Mouse (Mus musculus) ovary, postnatal 36 days (tissue): Measurements from ENCODE around the gene Hnrnpa0.

ENCODE experiments used
- DNase-seq: peaks from one replicate; pipeline ENCODE4 v3.0.0; 2022; ENCODE audit warnings: low spot score, mixed read lengths

The Hnrnpa0 gene

DNA sequence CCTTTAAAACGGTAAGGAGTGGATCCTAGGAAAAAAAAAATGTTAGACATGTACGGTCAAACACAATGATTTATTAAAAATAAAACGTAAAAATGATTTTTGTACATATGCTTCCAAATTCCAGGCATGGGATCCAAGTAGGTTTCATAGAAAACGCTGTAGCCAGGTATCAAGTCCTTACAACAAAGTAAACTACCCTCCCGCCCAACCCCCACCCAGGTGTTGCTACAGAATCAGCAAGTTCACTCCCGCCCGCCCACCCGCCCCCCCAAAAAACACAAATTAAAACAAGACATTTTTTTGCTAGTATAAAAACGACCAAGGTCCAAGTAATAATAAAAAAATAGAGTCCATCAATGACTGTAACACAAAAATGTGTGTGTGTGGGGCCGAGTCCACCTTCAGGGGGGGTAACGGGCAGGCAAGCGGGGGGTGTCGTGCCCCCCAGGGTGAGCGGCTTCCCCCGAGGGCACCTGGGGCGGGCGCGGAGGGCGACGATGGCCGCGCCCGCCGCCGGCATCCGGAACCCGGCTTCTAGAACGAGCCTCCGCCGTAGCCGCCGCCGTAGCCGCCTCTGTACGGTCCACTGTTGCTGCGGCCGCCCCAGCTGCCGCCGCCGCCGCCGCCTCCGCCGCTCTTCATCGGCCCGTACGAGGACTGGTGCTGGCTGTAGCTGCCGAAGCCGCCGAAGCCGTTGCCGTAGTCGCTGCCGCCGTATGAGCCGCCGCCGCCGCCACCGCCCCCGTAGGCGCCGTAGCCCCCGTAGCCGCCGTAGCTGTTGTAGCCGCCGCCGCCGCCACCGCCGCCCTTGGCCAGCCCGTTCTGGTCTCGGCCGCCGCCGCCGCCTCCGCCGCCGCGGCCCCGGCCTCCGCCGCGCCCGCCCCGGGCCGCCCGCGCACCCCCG, 1.2 kb downstream of the Hnrnpa0 start:
- DNase-seq: no peak

DNA sequence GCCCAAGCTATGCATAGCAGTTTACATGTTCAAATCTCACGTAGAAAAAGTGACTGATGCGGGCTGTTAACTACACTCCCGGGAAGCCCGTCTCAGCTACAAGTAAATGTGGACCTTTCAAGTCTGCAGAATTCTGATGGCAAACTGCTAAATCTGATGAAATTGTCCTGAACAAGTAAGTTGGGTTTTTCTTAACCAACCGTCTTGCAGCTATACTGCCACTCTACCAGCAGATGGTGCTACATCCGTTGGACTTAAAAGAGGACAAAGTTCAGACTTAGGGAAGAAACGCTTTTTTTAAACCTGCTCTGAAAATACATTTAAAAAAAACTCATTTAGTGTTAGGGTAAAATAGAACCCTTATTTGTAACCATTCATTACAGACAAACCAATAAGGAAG, 2.2 kb downstream of the Hnrnpa0 start:
- DNase-seq: no peak

DNA sequence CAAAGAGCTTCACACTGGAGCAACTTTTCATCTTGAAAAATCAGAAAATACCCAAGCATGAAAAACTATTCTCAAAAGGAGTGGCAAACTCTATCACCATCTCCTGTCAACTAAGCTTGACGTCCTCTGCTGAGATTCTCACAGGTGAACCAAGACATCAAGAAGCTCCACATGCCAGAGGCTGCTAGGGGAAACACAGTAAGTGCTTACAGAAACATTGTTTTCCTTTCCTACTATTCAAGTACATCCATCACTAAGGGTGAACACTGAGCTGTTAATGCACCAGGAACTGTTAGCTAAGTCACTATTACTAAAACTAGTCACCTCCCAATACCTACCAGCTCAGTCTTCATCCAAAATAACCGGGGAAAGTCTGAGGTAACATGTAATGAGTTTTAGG, 3.4 kb downstream of the Hnrnpa0 start:
- DNase-seq: no peak

GRCm38 (mm10) chr13:58124278-58124677, 4.1 kb downstream of the Hnrnpa0 start:
- DNase-seq: no peak

- DNase-seq: no peak
Observed at GRCm38 (mm10) chr13:58123381-58123780, 5.0 kb downstream of the Hnrnpa0 start.

DNA sequence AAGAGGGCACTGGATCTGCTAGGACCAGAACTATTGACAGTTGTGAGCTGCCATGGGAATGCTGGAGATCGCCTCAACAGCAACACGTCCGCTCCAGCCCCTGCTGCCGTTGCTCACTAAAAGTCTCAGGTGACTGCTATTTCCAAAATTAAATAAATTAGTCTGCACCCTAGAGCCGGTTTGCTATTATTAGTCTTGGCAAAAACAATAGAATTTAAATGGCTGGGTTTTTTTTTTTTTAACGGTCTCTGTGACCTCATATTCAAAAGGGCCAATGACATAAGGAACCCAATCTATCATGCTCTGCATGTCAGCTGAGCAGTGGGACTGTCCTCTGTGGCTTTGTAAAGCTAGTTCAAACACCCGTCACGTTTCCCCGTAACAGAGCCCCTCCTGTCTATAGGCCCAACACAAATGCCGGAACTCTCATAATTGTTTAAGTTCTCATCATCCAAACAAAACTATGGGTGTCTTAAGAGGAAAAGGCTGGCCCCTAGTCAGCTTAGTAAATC, 5.5 kb downstream of the Hnrnpa0 start:
- DNase-seq: no peak

DNA sequence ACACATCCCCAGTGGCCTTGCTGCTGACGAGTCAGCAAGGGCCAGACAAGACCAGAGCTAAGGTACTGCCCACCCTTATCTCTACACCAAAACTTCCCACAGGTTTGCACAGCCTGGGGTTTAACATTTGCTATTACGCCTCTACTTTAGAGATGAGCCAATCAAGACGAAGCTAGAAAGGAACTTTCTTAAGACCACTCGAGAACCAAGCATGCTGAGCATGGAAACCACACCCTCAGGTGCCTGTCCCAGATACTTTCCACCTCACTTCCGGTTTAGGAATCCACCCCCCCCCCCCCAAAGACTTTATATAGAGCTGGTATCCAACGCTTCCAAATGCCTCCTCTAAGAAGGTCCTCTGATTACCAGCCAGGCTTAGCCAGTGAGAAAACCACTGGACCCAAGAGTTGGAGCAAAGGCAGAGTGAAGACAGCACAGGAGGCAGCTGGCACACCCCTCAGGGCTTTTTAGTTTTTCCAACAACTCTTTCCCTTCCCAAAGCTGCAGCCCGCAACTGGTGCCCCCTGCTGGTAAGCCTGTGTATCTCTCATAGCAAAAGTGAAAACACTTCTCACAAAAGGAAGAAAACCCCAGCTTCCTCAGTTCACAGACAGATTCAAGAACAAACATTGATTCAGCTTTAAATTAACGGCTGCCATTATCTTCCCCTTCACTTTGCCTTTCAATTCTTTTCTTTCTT, 10.9 kb downstream of the Hnrnpa0 start:
- DNase-seq: peak; percentile 57

GRCm38 (mm10) chr13:58116801-58117200, 11.6 kb downstream of the Hnrnpa0 start:
- DNase-seq: no peak

- DNase-seq: no peak
Observed at GRCm38 (mm10) chr13:58115227-58115626, 13.1 kb downstream of the Hnrnpa0 start.

DNA sequence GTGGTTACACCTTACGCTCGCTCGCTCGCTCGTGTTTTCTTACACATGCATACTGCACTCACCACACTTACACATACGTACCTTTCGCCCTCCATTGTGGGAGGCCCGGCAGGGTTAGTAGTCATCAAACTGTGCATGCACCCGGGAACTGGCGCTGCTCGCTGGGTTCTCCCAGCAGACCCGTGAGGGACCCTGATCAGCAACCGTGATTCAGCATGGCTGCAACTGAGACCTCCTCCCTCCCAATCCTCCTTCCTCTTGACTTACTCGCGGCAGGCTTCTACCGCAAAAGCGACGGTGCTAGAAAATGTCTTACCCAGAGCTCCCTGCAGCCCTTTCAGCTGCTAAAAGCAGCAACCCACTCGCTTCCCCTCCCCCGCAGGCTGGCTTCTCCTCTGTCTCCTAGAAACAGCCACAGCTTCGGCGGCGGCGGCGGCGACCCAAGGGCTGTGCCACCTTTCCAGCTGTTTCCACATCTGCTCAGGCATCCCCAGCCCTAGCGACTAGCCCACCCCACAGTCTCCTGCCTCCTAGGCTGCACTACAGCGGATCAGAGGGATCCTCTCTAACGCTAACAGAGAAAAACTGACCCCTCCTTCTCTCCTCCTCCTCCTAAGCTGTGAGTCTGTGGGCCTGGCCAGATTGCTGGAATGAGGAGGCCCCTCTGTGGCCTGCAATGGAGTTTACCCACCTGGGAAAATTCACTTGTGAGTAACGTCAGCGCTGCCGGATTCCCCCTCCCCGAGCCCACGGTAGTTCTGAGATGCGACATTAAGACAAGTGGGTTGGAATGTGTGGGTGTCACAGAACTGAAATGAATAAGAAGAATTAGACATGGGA, 15.1 kb downstream of the Hnrnpa0 start, which contains the start of gene Klhl3:
Gene Klhl3 (minus strand): TSS at position 532 of the 840 bp plus-strand sequence.
- DNase-seq: peak; percentile 66

- DNase-seq: peak; percentile 23
Observed at GRCm38 (mm10) chr13:58112601-58113041, 15.7 kb downstream of the Hnrnpa0 start.

- no peak for DNase-seq
Observed at GRCm38 (mm10) chr13:58112191-58112590, 16.2 kb downstream of the Hnrnpa0 start.

DNA sequence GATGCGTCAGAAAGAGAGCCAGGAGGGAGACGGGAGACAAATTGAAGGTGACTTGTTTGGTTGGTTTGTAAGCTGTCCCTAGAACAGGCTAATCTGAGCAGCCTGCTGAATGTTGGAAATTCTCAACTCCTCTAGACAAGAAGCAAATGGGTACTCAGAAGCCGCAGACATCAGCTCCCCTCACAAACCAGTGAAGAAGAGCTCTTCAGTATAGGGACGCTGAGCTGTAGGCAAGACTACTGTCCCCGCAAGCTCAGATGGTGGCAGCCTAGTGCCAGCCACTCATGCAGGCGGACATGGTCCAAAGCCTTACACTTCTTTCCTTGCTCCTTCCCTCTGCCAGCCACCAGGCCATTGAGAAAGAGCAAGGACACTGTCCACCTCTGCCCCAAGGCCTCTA, 17.1 kb downstream of the Hnrnpa0 start:
- DNase-seq: no peak

DNA sequence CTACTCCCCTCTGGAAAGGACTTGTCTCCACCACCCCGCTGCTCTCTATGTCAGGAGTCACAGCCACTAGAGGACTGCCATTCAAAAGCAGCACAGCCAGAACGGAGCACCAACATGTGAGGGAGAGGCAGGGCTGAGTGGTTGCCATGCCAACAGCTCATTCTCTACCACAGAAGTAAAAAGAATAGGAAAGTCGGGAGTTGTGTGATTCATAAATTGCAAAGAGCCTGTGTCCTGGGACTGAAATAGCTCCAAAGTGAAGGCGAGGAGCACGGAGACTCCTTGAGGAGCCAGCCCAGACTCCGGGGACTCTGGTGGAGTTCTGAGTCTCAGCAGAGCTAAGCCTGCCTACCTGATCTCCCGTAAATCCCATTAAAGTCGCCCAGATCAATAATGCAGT, 37.7 kb downstream of the Hnrnpa0 start:
- no peak for DNase-seq

DNA sequence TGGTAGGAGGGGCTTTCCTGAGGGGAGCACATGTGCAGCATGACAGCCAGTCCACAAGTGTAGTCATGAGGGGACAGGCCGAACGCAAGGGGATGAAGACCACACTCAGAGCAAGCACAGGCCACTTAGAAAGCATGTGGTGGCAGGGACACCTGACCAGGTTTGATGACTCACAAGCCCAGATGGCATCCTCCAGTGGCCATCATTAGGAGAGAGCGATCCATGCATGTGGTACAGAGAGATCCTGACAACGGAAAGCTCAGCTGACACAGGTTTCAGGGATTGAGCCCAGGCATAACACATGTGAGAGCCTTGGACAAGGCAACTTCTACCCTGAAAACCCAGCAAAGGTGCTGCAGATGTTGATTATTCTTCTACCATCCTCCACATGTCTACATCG, 44.0 kb downstream of the Hnrnpa0 start:
- no peak for DNase-seq

DNA sequence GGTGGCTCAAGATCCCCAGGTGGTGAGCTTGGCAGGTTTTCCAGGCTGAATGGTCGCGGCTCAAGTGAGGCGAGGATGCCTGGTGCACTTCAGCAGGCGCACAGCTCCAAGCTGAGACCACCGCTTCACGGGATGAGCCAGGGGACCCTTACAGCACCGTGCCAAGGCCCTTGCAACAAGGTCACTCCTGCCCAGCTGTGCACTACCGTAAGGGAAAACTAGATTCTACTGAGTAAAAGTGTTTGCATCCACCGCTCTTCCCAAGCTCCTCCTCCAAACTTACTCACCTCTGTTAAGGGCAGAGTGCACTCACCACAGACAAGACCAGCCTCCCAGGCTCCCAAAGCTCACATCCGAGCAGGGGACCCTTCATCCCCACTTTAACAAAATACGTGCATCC, 44.8 kb downstream of the Hnrnpa0 start:
- DNase-seq: no peak

DNA sequence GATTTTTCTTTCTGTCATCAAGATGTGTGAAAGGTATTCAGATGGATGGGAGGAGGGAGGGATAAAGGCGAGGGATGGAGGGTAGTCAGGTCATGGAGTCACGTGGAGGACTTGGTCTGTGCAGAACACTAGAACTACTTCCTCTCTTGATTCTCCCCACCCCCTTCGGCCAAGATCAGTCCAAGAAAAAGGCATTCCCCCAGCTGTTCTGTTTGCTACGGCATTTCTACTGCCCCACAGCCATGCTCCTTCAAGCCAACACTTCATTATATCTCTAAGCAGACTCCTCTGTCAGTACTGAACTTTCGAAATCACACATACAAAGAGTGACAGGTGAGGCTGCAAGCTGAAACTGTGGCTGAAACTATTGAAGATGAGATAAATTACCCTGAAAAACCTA, 45.3 kb downstream of the Hnrnpa0 start:
- DNase-seq: no peak

DNA sequence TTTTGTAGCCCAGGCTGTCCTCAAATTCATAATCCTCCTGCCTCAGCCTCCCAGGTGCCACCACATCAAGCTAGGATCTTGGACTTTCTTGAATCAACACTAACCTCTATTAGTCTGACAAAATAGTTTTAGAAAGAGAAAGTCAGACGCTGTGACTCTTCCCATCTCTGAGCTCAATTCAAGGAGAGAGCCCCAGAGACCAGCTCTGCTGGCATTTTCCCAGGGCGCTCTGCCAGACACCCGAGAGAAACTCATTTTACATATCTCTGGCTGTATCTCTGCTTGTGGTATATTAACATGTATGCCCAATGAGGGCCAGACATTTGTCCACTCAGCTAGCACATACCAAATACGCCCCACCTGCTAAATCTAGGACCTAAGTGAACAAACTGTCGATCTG, 50.0 kb downstream of the Hnrnpa0 start:
- no peak for DNase-seq
